Mouse (Mus musculus) kidney, adult 8-10 months (tissue): ENCODE measurements around the gene Tom1l2.
A peak's percentile ranks its signal among the peaks of the same experiment; 100 is the strongest.

Experiments used
- DNase-seq, 2 experiments: peaks; one replicate each; pipeline ENCODE4 v3.0.0; 2022

Tom1l2 gene

DNA sequence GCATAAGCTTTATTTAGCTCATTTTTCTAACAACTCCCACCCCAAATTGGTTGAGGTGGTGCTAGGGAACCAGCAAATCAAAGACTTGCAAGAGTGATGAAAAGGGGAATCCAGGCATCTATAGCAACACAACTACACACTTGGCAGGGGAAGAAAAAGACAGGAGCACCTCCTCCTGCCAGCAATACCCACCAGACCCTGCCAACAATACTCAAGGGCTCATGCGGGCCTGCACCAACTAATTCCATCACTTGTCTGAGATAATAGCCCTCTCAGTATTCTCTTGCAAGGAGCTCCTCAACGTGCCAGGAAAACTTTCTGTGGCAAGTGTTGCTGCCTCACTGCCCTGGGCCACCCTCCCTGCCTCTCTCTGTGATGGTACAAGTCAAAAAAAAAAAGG, 49.2 kb downstream of the Tom1l2 start:
- no peak for DNase-seq

DNA sequence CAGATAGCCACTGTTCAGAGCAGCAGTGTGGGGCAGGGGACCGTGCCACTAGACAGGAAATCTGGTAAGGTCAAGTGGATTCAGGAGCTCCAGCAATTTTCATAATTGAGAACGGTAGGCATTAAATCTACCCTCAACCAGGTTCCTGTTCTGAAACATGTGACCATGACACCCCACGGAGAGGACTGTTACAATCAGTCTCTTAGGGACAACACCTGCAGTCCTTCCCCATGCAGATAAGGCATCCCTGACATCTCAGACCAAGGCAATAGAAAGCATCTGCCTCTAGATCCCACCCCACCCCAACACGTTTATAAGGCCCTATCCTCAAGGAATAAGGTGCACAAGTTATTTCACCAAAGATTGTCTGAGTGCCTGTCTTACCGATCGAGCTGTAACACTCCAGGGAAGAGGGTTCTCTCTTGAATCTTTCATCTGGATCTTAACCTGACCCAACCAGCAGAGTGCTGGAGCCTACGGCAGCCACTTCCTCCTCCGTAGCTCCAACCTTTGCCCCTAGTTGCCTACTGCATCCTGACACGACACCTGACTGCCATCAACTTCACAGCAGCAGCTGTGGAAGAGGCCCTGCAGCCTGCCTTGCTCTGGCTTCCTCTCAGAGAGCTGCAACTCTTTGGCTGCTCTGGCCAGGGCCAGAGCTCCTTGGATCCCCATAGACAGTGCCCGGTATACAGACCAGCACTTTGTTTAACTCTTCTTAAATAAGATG, 50.2 kb downstream of the Tom1l2 start:
- no peak for DNase-seq

DNA sequence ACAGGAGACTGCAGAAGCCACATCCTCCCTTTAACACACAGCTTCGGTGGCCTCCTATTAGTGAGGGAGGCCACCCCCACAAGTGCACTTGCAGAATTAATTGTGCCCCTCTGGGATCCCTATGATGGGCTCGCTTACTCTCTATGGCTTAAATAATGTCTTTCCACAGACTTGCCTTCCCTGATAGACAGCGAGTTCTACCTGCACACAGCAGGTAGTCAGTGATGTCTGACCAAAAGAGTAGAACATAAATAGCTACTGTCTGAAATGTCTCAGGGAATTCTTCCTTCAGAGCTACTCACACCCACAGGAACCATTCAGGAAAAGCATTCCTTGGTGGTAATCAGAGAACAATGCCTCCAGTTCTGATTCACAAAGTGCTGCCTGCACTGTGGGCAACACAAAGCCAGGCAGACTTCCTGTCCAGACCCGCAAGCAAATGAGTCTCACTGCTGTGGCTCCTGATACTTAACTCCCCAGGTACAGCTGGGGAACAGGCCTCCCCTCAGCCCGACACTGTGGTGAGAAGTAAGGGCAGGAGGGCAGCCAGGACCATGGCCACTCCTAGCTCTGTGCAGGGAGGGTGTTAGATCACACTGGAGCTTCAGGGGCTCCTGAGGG, 51.0 kb downstream of the Tom1l2 start:
- DNase-seq: no peak

DNA sequence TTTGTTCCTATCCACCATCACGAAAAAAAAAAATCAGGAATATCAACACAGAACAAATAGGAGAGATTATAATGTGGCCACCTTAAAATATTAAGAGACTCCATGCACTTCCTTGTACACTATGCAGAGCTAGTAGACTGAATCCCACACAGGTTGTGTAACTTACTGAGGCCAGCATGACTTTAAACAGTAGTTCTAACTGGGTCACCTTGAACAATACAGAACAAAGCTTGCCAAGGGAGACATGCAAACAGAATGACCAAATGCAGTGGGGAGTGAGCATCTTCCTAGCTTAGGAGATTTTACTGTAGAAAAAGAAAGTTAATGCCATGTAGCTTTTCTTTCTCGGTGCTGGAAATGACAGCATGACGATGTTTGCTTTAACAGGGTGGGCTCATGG, 52.4 kb downstream of the Tom1l2 start:
- no peak for DNase-seq

DNA sequence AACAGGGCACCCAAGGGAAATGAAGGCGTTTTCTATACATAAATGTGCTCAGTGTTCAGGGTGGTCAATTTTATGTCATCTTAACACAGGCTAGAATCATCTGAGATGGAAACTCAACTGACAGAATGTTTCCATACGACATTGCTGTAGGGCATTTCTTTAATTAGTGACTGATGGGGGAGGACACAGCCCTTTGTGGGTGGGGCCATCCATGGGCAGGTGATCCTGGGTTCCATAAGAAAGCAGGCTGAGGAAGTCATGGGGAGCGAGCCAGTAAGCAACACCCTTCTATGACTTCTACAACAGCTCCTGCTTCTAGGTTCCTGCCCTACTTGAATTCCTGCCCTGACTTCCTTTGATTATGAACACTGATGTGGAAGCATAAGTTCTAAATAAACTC, 54.9 kb downstream of the Tom1l2 start:
- DNase-seq: no peak

DNA sequence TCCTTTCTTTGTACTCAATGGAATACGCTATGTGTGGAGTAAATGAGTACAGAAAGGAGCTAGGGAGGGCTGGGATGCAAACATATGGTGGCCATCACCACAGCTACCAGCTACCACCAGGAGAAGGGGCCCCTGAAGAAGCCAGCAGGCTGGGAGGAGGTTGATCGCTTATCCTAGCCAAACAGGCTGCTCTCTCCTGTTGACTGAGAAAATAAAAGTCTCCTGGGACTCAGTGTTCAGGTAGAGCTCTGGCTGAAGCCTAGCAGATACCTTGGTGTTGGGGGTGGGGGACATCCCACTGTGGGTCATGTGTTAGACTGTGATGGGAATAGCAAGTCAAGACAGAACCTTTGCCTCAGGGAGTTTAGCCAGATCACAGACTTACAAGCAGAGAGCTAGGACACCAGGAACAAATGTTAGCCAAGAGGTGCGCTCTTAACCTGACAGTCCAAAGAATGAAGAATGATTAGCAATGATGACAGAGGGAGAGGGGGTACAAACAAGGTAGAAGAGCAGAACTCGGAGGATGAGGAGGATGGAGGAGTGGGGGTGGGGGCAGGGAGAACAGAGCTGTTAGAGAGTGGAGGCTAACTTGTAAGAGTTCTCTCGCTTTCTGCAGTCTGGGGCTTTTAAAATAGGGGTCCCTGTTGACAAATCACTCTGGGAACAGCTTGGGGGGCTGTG, 57.9 kb downstream of the Tom1l2 start:
- DNase-seq: no peak

DNA sequence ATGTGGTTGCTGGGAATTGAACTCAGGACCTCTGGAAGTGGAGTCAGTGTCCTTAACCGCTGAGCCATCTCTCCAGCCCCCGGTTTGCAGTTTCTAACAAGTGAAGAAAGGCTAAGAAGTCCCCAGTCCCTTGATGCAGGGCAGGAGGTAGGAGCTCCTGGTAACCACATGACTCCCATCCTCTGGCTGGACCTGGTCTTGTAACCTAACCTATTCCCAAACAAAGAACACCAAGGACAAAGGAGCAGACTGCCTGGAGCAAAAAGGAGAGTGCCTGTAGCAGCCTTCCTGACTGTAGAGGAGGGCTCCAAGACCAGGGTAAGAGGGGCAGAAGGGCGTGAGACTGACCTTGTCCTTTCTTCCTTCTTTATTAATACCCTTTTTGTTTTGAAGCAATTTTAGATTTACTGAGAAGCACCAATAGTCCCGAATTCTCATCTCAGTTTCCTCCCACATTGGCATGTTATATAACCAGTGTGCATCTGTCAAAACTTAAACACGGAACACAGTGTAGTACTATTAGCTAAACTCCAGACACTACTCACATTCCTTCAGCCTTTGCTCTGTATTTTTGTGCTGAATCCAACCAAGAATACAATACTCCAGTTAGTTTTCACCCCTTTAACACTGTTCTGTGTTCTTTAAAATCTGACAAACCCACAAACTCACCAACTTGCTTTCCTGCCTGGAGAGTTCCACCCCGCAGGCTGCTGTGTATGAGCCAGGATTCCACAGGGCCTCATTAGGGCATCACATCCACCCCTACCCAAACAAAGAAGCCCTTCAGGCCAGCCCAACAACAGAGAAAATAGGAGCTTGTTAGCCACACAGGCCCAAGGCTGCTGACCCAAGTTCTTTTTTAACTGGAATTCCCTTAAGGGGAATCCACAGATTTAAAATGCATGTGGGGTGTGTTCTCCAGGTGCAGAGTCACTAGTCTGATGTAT, 58.7 kb downstream of the Tom1l2 start:
- no peak for DNase-seq

DNA sequence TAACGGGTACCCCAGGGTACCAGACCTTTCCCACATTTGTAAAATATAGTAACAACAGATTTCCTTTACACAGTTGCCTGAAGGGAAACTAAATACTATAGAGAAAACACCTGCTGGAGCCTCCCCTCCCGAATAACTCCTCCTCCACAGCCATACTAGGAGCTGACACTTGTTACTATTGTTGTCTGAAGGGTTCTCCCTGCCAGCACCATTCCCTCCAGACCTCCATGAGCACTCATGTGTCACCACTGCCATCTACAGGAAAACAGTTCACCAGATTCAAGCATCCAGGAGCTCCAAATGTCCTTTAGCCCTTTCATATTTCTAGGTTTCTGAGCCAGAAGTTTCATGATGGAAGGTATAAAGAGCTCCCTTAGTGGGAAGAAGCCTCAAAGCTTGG, 60.0 kb downstream of the Tom1l2 start:
- DNase-seq: peak in 1 of 2 experiments; percentile 50

DNA sequence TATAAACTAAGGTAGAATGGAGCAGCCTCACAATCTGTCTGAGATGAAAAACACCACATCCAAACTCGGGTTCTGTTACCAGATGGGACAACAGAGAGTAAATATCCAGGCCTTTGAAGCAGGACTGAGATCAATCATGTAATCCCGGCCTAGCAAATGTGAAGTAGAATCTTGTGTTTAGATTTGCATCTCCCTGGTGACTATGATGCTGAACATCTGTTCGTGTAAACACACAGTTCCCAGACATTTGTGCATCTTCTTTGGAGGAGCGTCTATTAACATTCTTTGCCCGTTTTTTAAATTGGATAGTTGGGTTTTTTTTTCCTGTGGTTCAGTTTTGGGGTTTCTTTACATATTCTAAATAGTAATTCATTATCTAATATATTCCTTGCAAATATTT, 63.7 kb downstream of the Tom1l2 start:
- no peak for DNase-seq

DNA sequence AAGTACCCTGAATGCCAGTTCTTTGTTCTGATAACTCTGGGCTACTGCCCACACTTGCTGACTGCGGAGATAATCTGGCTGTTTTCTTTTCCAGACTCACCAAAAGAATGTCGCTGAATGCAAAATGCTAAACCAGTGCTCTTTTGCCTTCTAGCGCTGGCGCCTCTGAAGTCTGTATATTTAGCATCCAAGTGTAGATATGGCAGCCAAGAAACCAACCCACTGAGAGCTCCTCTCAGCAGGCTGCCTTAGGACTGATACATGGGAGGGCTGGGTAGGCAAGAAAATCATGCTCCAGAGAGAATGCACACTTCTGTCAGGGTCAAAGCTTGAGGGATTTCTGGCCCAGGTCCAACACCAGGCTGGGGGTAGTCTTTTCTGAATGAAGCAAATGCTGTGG, 66.4 kb downstream of the Tom1l2 start:
- DNase-seq: no peak

DNA sequence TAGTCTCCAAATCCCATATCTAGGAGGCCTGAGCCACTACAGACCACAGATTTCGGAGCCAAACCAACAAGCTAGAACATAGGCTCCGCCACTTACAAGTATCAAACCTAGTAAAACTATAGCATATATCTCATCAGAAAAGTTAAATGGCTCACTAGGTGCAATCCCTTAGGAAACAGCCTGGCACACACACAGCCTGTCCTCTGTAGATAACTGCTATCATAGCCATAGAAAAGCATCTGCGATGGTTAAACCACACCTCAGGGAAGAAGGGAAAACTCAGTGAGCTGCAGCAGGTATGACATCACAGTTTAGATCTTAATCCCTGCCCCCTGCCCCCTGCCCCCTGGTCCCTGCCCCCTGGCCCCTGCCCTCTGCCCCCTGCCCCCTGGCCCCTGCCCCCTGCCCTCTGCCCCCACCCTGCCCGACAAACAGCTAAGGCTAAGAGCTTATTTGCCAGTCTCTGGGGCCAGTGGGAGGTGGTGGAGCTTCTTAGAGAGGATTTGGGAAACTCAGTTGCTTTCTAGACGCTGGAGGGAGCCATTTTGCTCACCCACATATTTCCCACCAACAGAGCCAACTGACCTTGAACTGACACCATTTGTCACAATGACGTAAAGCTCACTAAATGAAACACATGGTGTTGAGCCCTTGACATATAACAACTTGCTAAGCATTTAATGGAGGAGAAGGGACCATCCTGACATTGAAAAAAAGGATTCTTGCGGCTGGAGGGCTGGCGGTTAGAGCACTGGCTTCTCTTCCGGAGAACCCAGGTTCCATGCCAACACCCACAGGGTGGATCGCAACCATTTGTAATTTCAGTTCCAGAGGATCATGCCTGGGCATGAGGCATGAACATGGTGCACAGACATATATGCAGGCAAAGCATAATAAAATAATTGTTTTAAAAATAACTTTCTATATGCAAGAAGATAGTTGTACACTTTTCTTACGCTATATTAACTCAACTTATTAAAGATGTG, 72.0 kb downstream of the Tom1l2 start:
- no peak for DNase-seq

DNA sequence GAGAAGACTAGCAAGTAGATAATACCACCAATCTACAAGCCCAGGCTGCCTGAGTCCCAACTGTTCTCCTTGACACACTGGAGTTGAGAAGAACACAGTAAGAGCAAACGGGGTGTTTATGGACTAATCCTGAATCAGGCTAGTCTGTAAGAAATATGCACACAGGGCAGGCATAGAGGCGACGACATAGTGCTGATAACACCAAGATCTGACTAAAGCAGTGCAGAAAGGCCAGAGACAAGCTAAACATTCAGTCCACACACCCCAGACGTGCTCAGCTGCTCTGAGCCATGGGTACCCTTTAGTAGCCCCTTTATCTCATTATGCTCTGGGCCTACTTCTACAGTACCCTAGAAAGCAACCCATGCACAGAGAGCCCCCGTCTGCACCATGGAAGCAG, 73.2 kb downstream of the Tom1l2 start:
- DNase-seq: no peak

DNA sequence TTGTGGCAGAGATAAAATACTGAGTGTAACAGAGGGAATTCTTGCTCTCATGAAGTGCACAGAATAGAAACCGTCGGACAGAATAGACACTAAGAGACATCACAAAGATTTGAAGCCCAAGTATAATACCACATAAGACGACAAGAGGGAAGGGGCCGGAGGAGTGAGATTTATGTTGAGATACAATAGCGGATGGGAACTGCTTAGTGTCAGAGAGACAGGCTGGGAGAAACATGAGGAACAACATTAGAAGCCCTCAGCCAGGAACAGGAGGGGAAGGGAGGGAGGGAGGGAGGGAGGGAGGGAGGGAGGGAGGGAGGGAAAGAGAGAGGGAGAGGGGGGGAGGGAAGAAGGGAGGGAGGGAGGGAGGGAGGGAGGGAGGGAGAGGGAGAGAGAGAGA, 74.9 kb downstream of the Tom1l2 start:
- DNase-seq: no peak

DNA sequence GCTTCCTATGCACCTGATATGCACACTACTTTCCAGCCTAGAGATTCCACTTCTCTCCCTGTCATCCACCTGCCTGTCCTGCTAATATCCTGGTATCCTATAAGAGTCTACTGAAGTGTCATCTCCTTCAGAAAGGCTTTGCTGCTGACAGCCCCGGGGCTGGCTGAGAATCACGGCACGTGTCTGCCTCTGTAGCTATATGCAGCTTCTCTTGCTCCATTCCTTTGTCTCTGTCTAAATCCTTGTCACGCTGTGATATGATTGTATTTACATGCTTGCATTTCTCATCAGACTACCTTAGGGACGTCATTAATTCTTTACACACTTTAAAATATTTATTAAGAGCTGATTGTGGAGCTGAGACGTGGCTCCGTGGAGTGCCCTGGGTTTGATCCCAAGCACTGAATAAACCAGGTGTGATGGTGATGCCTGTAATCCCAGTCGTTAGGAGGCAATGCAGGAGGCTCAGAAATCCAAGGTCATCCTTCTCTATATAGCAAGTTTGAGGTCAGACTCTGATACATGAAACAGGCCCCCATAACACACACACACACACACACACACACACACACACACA, 75.5 kb downstream of the Tom1l2 start:
- no peak for DNase-seq

DNA sequence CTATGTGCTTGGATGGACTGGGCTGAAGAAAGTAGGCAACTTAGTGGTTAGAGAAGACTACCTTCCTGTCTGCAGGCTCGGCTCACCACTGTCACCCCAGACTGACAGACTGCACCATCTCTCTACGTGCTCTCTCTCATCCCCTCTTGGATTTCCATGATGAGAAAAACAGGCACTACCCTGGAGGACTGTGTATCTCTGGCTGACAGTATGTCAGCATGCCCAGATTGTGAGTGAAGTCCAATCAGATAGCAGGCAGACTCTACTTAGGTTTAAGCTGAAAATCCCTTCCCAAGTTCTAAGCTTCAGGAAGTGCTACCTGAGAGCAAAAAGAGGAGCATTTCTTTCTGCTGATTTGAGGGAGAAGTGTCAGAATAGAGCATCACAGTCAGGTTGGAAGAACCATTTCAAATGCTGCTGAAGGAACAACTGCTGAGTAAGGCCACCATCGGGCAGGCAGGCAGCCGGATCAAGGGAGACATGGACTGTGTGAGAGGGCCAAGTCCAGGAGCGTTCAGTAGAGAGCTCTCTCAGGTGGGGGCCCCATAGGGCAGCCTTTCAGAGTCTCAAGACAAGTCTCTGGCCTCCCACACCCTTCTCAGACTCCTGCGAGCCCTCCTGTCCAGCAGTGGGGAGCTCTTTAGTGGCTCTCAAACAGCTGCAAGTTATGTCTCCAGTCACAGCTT, 76.2 kb downstream of the Tom1l2 start:
- peak in 1 of 2 experiments; percentile 34 for DNase-seq

DNA sequence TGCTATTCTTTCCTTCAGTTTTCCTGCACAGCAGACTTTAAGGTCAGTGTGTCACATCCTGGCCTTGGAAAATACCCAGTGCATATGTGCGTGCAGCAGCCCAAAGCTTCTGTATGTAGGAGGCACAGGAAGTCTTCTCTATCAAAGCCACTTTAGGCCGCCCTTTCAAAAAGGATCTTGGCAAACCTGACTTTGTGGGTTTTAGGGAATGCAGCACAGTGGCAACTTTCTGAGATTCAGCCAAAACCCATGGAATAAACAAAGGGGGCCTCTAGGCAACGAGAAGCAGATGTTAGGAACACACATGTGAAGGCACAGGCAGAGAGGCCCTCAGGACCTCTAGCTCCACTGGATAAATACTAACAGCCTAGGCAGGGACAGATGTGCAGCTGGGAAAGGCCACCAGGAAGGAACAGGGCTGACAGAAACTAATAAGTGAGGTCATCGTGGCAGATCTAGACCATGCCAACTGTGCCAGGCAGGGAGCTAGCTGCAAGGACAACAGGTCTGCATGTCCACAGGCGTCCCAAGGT, 79.4 kb downstream of the Tom1l2 start:
- no peak for DNase-seq

DNA sequence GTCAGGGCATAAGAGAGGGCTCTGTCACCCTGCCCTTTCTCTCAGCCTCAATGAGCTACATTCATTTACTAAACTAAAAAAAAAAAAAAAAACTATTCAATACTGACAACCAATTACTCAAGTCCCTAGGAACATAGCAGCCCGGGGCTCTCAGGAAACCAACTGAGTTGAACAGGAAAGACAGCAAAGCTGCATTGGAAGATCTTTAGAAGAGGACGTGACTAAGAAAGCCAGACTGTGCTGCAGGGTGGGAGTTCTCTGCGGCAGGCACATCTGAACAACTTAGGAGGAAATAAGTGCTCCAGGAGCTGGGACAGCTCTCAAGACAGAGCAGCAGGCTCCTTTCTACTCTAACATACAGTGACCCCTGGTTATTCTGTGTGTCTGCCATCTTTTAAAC, 84.1 kb downstream of the Tom1l2 start:
- DNase-seq: peak; percentile 24 to 37

DNA sequence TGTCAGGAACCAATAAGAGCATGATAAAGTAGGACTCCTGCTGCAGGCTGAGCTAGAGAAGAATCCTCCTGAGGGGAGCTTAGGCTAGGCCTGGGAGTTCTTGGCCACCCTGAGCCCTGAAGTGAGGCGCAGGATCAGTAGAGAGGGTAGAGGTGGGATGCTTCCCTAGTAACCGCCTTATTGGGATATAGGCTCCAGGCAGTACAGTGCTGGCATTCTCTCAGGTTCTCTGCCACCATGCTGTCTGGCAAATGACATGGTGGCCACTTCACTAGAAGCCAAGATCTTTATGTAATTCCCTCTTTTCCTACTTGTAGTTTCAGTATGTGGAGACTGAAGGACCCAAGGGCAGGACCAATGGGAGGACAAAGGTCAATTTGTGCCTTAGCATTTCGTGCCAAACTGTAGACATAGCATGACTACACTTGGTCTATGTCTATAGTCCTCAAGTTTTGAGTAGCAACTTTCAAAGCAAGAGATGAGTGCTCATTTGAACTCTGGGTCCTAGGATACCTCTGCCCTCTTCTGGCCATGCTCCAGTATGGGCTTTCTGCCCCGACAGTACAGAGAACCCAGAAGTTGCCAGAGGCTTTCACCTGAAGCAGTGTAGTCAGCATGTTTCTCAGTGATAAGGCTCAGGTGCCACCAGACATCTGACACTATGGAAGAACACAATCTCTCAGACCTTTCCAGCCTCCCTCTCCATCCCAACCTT, 87.3 kb downstream of the Tom1l2 start:
- no peak for DNase-seq

DNA sequence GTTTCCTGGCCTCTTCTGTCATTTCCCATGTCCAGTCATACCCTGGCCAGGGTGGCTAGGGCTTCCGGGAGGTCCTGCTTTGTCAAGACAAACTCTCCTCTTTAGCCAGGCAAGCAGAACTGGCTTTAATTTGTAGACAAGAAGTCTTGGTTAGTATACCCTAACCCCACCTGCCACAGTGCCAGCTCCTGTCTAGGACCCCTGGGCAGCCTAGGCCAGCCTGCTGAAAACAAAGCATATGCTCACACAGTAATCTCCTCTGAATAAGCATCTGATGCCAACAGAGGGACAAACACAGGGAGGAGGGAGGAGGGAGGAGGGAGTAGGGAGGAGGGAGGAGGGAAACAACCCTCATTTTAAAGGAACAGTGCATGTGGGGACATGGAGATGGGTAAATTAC, 88.1 kb downstream of the Tom1l2 start:
- DNase-seq: no peak

DNA sequence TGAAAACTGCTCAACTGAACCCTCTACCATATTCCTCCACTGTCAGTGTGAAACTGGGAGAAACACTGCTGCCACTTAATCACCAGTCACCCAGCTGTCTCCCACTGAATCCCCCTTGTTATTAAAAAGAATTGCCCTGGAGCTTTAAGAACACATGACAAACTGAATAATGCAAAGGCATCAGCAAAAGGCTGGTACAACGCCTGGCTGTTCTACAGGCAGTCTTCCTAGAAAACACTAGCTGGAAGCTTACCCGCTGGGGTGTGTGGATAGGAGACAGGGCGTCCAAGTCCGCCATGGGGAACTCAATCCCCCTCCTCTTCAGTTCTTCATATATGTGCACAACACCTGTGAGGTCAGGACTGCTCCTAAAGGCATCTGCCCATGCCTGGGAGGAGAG, 90.3 kb downstream of the Tom1l2 start:
- no peak for DNase-seq
